Mouse (Mus musculus): ENCODE measurements around the gene Tff3.

Tff3 gene

GRCm38 (mm10) chr17:31125548-31126266, 3.7 kb downstream of the Tff3 start:
- DNase-seq (ENCODE audit: low read depth, low spot score) = peak; percentile 47

DNA sequence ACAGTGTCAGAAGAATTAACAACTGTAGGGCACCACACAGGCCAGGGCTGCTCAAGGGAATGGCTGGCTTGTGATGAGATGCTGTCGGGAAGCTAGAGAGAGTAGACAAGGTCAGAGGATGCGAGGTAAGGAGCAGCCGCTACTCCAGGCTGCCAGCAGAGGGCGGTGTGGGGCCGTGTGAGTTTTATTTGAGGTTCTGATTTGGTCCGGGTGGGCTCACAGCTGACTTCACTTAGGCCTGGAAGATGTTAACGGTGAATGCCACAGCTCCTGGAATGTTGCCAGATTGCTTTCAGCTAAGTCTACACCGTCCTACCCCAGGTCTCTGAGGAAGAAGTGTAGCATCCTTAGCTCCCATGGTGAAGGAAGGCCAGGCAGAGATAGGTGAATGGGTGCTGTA, 7.5 kb downstream of the Tff3 start:
- peak; percentile 55 for DNase-seq (ENCODE audit: low read depth, low spot score)

- peak; percentile 82 for DNase-seq (ENCODE audit: low read depth, low spot score)
Measured at GRCm38 (mm10) chr17:31119429-31119828, 10.0 kb downstream of the Tff3 start.

DNA sequence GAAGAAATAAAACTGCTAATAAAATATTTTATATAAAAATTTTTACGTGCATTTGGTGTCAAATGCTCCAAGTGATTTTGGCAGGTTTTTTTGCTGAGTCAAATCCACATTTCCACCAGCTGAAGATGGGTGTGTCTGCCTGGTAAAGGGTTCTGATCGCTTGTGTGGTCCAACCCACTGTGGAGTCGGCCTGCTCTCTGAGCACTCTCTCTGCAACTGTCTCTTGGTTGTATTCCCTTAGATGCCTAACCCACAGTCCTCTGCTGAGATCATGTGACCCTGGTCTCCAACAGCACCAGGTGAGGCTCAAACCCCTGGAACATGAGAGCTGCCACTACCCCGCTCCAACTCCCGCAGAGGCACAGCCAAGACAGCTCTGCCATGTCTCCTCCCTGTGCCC, 11.5 kb downstream of the Tff3 start:
- no peak for DNase-seq (ENCODE audit: low read depth, low spot score)

- no peak for DNase-seq (ENCODE audit: low read depth, low spot score)
Measured at GRCm38 (mm10) chr17:31116063-31116462, 13.4 kb downstream of the Tff3 start.

DNA sequence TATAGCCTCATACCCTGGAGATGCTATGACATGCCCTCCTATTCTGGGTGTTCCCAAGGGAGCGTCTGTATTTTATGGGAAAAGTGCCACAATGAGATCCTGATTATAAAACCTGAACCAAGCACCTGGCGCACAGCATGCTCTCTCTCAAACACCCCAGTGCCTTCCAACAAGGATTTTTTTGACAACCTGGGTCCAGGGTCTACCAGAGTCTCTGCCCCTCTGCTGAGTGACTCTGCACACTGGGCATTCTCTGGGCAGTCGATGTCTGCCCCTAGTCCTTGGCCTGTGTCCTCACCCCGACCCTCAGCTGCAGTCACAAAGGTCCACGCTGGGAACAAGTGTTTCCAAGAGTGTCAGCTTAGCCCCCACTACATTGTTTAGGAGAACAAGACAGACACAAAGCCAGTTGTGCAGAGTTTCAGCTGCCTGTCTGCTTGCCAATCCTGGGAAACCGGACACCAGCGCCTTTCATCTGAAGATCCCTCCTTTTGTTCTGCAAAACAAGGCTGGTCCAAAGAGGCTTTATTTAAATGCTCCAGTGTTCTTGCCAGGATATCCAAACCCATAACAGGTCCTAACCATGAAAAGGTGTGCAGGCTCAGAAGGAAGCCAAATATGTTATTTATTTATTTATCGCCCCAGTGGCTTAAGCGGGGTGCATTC, 16.1 kb downstream of the Tff3 start:
- peak; percentile 26 for DNase-seq (ENCODE audit: low read depth, low spot score)

- DNase-seq (ENCODE audit: low read depth, low spot score) = no peak
Measured at GRCm38 (mm10) chr17:31108388-31108787, 21.1 kb downstream of the Tff3 start.

GRCm38 (mm10) chr17:31103823-31104222, 25.6 kb downstream of the Tff3 start:
- DNase-seq (ENCODE audit: low read depth, low spot score) = no peak

DNA sequence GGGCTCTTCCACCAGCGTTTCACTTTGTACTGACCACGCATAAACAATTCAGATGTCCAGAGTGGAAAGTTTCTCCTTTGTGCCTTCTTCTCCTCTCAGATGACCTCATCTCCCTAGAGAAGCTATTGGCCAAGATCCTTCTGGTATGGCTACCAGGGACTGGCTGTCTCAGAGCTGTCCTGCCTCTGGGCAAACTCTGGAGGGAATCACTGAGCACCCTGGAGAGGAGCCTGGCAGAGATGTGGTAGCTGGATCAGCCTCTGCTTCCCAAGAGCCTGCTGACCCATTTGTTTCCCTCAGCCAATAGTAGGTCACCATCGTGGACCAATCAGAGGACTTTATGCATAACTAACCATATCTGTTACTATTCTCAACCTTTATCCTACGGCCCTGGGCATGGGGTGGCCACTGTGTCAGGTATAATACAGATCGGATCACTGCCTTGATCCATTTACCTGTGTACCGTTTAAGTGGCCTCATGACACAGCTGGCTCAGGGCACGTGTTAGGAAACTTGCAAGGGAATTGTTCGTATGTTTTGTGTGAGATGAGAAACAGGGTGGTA, 26.4 kb downstream of the Tff3 start:
- DNase-seq (ENCODE audit: low read depth, low spot score) = no peak

DNA sequence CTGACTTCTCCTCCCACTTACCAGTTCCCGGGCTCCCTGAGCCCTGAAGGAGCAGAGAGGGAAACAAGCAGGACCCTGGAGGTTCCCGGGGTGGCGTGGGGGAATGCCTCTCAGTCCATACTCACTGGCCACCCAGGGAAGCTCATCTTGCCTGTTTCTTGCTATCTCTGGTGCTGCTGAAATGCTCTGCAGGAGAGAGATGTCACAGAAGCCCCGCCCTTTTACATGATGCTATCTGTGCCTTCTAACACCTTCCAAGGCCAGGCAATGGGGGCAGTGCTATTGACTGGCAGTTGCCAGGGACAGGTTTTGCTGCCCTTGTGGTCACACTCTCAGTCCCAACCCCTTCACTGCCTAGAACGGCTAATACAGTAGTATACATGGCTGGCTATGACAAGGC, 30.7 kb downstream of the Tff3 start:
- no peak for DNase-seq (ENCODE audit: low read depth, low spot score)

DNA sequence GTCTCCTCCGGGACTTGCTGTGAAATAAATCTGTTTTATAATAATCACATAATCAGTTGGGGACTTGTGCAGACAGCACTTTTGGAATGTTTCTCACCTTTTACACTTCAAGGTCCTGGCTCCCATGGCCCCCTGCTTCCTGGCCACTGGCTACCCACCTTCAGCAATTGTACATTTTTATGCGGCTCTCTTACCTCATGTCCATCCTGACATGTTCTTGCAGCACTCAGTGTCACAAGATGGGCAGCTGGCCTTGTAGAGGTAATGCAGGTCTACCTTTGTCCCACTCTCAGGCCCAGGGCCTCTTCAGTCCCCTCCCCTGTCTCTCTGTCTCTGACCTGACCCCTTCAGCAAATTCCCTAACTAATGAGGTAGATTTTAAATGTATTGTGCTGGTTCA, 32.6 kb downstream of the Tff3 start:
- no peak for DNase-seq (ENCODE audit: low read depth, low spot score)

DNA sequence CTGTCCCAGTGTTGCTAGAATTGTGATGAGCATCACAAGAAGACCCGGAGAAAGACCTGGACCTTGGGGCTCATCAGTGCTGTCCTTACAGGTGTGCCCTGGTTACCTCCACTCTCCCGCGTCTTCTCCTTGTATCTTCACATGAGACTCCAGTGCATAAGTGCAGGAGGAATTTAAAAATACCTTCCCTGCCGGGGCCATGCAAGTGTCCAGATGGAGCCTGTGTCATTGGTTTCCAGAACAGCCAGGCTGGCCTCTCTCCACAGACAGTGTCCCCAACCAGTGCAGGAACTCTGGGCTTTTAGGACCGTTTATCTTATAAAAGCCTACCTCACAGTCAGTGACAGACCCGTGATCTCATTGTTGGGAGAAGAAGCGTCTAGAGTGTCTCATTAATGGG, 33.9 kb downstream of the Tff3 start:
- DNase-seq (ENCODE audit: low read depth, low spot score) = no peak

GRCm38 (mm10) chr17:31094781-31095180, 34.7 kb downstream of the Tff3 start:
- DNase-seq (ENCODE audit: low read depth, low spot score) = no peak

GRCm38 (mm10) chr17:31091023-31091735, 38.3 kb downstream of the Tff3 start:
- DNase-seq (ENCODE audit: low read depth, low spot score) = no peak

GRCm38 (mm10) chr17:31089848-31090247, 39.6 kb downstream of the Tff3 start:
- DNase-seq (ENCODE audit: low read depth, low spot score) = no peak

DNA sequence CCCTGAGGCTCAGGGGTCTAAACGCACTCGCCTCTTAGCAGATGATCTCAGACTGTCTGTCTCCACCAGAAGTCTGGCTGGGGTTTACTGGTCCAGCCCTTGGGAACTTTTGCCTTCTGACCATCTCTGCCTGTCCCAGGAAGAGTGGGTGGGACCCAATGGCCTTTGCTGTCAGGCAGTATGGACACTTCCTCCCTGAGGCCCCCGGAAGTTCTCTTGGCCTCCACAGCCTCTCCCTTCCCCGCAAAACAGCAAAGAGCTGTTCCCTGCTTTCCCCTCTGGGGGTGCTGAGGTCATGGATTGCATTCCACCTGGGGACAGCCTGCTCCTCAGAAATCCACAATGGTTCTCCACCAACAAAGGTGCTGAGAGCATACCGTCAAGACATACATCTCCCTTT, 40.7 kb downstream of the Tff3 start:
- DNase-seq (ENCODE audit: low read depth, low spot score) = no peak

DNA sequence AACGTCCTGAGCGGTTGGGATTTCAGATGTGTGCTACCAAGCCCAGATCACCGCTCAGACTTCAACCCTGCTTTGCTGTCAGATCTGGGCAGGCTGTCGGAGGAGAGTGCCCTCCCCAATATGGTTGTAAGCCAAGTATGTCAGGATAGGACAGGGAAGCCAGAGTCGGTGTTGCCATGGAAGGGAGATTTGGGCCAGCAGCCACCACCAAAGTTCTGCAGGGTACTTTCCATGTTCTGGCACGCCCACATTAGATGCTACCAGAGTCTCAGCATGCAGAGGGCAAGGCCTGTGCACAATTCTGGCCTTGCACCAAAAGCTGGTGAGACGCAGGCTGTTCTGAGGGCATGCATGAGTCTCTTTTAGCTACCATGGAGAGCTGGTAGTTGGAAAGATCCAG, 43.2 kb downstream of the Tff3 start:
- no peak for DNase-seq (ENCODE audit: low read depth, low spot score)

DNA sequence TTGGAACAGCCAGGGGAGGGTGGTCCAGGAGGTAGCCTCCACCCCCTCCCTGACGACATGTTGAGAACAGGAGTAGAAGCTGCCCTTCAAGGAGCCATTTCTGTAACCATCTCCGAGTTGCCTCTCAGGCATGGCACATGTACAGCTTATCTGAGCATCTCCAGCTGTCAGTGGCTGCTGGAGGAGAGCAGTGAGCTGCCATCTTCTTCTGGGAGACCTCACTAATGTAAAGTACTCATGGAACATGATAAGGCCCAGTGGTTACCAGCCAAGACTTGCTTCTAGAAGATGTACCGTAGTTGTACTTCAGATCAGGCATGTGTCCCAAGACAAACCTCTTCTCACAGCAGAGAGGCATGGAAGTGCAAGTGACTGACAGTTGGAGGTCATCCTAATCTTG, 43.9 kb downstream of the Tff3 start:
- DNase-seq (ENCODE audit: low read depth, low spot score) = no peak

DNA sequence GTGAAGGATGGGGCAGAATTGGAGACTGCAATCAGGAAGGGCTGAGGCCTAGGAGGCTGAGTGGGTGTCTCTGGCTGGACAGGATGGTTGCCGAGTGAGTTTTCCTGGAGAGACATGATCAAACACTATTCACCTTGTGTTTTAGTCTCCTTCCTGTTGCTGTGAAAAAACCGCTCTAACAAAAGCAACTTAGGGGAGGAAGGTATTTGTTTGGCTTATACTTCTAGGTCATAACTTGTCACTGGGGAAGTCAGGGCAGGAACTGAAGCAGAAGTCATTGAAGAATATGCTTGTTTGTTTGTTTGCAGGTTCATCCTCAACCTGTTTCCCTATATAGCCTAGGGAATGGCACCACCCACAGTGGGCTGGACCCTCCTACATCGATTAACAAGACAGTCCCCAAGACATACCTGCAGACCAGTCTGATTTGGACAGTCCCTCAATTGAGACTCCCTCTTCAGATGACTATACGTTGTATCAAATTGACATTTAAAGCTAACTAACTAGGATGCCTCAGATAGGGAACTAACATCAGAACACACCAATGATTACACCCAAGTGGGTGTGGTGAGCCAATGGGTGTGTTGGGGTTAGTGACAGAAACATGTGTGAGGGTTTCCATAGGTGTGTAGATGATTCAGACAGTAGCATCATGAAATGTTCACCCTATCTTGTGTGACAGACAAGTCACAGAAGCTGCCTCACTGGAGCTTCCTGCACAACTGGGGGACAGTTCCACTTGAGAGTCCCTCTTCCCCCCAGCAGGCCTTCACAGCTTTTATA, 47.0 kb downstream of the Tff3 start:
- DNase-seq (ENCODE audit: low read depth, low spot score) = no peak

GRCm38 (mm10) chr17:31079078-31079840, 50.2 kb downstream of the Tff3 start:
- no peak for DNase-seq (ENCODE audit: low read depth, low spot score)

DNA sequence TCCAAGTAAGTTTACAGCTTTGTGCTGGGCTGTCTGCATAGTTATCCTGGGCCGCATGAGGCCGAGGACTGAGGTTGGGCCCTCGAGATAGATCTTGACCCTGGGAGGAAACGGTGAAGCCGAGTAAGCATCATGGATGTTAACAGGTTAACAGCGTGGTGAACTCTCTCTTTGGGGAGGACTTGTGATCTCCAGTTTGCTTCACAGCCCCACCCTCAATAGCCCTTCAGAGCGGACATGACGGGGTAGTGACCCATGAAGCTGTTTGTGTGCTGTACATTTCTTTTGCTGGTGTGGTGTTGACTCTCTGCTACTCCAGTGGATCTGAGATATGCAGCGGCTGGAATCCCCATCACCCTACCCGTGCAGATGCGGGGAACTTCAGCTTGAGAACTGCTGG, 50.9 kb downstream of the Tff3 start:
- no peak for DNase-seq (ENCODE audit: low read depth, low spot score)
